Mouse (Mus musculus) lung, embryonic 14.5 days (tissue): ENCODE results near the gene Erbb2. TPM values are rescaled to one million over a fixed set of nuclear protein-coding genes. Genes with fewer than 3 reads are reported as not detected.

Experiments used
- ATAC-seq: fragments of 200-750 bp; cut with Nextera tagmentation; 2 replicates; pipeline ENCODE4 v1.8.0; 2017; ENCODE audit warnings: mild to moderate bottlenecking, moderate TSS enrichment, moderate library complexity; ENCODE audit not compliant: insufficient read depth
- DNase-seq: peaks from one replicate; pipeline ENCODE4 v3.0.0-alpha.2; 2015
- H3K27ac ChIP-seq: fragments of 300-500 bp; sonication (generic); 2 replicates; pipeline ENCODE4 v1.5.1; 2014; ENCODE audit warnings: low read depth, mild to moderate bottlenecking, moderate library complexity
- H3K27me3 ChIP-seq: fragments of 300-500 bp; sonication (generic); 2 replicates; pipeline ENCODE4 v1.6.1; 2014; ENCODE audit warnings: low read length, control low read depth; ENCODE audit not compliant: insufficient read depth
- H3K36me3 ChIP-seq: fragments of 300-500 bp; sonication (generic); 2 replicates; pipeline ENCODE4 v1.6.1; 2014; ENCODE audit warnings: control low read depth; ENCODE audit not compliant: insufficient read depth
- H3K4me1 ChIP-seq: fragments of 300-500 bp; sonication (generic); 2 replicates; pipeline ENCODE4 v1.6.1; 2014; ENCODE audit warnings: antibody characterized with exemption, control low read depth; ENCODE audit not compliant: insufficient read depth
- H3K4me2 ChIP-seq: fragments of 300-500 bp; sonication (generic); 2 replicates; pipeline ENCODE4 v1.6.1; 2014; ENCODE audit warnings: mild to moderate bottlenecking
- H3K4me3 ChIP-seq: fragments of 300-500 bp; sonication (generic); 2 replicates; pipeline ENCODE4 v1.5.1; 2014; ENCODE audit warnings: low read depth, low read length
- H3K9ac ChIP-seq: fragments of 300-500 bp; sonication (generic); 2 replicates; pipeline ENCODE4 v1.6.1; 2014
- H3K9me3 ChIP-seq: fragments of 300-500 bp; sonication (generic); 2 replicates; pipeline ENCODE4 v1.6.1; 2016; ENCODE audit warnings: low read depth, low read length, control low read depth
- CTCF ChIP-seq: IDR thresholded peaks from 2 replicates; pipeline ENCODE4 v1.5.1; 2016; ENCODE audit warnings: antibody characterized with exemption, low read depth
- WGBS: fragments of 180-500 bp; shearing (Covaris S2); extraction: QIAGEN DNeasy Blood & Tissue Kit; methylation state at CpG from one replicate; pipeline ENCODE4 v1.1.7; 2014; 5-methylcytosine and 5-hydroxymethylcytosine counted together
- polyA plus RNA-seq: library from polyadenylated mRNA; unstranded; fragments of >200 nt; fragmentation: Nextera tagmentation; extraction: Ambion mirVana; gene quantifications from 2 replicates; pipeline ENCODE4 v1.2.1, GENCODE M21; 2014

Gene Erbb2
- polyA plus RNA-seq, 1 experiment from 2014 or later = 46.5 TPM

DNA sequence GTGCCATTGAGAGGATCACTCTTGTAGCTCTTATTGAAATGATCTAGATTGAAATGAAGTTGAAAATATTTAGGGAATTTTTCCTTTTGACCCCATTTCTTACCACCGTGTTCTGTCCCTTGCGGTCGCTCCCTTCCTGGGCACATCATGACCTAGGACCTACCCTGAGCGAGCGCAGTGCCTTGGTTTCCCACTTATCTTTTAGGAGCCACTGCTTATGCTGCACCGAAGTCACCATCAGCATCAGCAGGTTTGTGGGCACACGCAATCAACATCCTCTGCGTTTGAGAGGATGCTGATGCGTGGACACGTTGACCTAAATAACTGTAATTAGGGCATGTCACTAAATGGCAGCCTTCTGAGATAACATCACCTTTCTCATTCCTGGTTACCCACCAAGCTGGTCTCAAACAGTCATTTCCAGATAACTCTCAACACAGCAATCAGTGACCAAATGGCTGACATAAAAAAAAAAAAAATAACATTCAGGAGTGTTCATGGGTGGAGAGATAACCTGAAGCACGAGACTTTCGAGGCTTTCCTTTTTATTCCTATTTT lies 67.7 kb downstream of the Erbb2 start:
- TF ChIP-seq CTCF = no peak
- Histone ChIP-seq H3K4me3 (no peak overlapping the region), H3K36me3 (no peaks in the 10 kb centered on the region), H3K9ac (no peak overlapping the region), H3K27ac (no peak overlapping the region), H3K4me2 (no peak overlapping the region), H3K27me3 (no peaks in the 10 kb centered on the region), H3K9me3 (no peaks in the 10 kb centered on the region), H3K4me1 (no peaks in the 10 kb centered on the region)
- ATAC-seq (no peak), DNase-seq (no peak)
- 83% methylated on average over 12 of the region's 12 CpGs for WGBS

DNA sequence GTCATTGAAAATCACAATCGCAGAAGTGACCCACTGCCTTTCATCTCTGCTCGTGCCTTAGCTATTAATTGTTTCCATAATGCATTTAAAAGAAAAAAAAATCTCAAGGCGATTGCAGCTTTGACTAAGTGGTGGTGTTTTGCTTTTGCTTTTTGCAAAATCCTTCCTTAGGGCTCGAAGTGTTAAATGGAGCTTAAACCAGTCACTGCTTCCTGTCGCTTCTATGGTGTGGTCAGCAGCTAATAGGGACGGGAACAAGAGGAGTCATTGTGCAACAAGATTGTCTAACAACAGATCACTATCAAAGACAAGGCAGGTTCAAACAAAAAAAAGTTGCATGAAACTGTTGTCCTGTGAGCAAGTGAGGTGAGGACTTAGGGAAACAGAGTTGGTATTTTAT lies 69.0 kb downstream of the Erbb2 start:
- TF ChIP-seq CTCF = no peak
- Histone ChIP-seq H3K9me3 (no peaks in the 10 kb centered on the region), H3K36me3 (no peaks in the 10 kb centered on the region), H3K4me1 (no peaks in the 10 kb centered on the region), H3K9ac (no peak overlapping the region), H3K27me3 (no peaks in the 10 kb centered on the region), H3K4me2 (no peak overlapping the region), H3K4me3 (no peak overlapping the region), H3K27ac (no peak overlapping the region)
- DNase-seq (no peak), ATAC-seq (no peak)
- 57% methylated on average over 6 of the region's 6 CpGs for WGBS

DNA sequence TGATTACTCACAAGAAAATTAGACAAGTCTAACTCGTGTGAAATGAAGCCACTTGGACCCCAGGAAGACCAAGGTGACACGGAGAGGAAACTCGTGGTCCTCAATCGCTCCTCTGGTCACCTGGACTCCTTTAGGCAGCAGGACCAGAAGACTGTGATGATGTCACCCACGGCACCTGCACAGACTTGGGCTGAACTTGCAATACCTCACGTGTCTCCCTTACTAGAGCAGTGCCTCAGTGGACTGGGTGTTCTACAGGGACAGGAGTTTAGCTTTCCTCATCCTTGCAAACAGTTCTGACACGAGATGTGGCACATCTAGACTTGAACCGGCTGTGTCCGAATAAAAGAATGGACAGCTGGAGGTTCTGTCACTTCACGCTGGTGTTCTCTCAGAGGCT lies 69.8 kb downstream of the Erbb2 start:
- WGBS = 76% methylated on average over 10 of the region's 10 CpGs
- no peak for ATAC-seq

DNA sequence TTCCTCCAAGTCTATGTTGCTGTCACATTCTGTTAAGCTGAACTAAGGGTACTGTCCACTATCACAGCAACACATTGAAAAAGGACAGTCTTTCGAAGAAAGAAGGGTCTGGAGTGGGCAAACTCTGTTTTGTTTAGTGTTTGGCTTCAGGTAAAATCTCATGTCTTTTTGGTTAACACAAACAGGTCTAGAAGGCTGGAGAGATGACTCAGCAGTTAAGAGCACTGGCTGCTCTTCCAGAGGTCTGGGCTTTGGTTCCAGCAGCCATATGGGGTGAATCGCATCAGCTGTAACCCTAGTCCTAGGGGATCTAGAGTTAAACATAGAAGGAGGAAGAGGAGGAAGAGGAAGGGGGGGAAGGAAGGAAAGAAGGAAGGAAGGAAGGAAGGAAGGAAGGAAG lies 73.5 kb downstream of the Erbb2 start:
- TF ChIP-seq CTCF = no peak
- Histone ChIP-seq H3K36me3 (no peaks in the 10 kb centered on the region), H3K4me3 (no peak overlapping the region), H3K4me1 (no peaks in the 10 kb centered on the region), H3K9me3 (no peaks in the 10 kb centered on the region), H3K27me3 (no peaks in the 10 kb centered on the region), H3K9ac (no peak overlapping the region), H3K27ac (no peak overlapping the region), H3K4me2 (no peak overlapping the region)
- ATAC-seq (no peak), DNase-seq (no peak)
- 91% methylated on average over 2 of the region's 2 CpGs for WGBS

More for the DNA sequence above, 69.8 kb downstream of the Erbb2 start:
- Histone ChIP-seq H3K9me3 (no peaks in the 10 kb centered on the region), H3K4me2 (no peak overlapping the region), H3K4me3 (no peak overlapping the region), H3K27ac (no peak overlapping the region), H3K4me1 (no peaks in the 10 kb centered on the region), H3K27me3 (no peaks in the 10 kb centered on the region), H3K9ac (no peak overlapping the region), H3K36me3 (no peaks in the 10 kb centered on the region)
- DNase-seq = no peak
- no peak for TF ChIP-seq CTCF

Other genes starting within 250 kb of the Erbb2 start
- 62.4 and 62.8 TPM in 2 replicates for gene Med1, start 219.2 kb upstream of the Erbb2 start, polyA plus RNA-seq
- 14.6 and 16.6 TPM in 2 replicates for gene Cdk12, start 209.4 kb upstream of the Erbb2 start, polyA plus RNA-seq
- gene Neurod2, start 82.8 kb upstream of the Erbb2 start, polyA plus RNA-seq = not detected in 2 replicates
- gene Ppp1r1b, start 64.1 kb upstream of the Erbb2 start, polyA plus RNA-seq = 0.53 and 1.3 TPM in 2 replicates
- 38.2 and 42.7 TPM in 2 replicates for gene Stard3, start 54.1 kb upstream of the Erbb2 start, polyA plus RNA-seq
- gene Tcap, start 28.7 kb upstream of the Erbb2 start, polyA plus RNA-seq = 3.8 TPM in 1 of 2 replicates, not detected in the other
- not detected in 2 replicates for gene Pnmt, start 26.0 kb upstream of the Erbb2 start, polyA plus RNA-seq
- 10.9 and 11.6 TPM in 2 replicates for gene Pgap3, start 12.0 kb upstream of the Erbb2 start, polyA plus RNA-seq
- 62.9 and 65.3 TPM in 2 replicates for gene Mien1, start 26.5 kb downstream of the Erbb2 start, polyA plus RNA-seq
- 39.4 and 43.0 TPM in 2 replicates for gene Grb7, start 33.9 kb downstream of the Erbb2 start, polyA plus RNA-seq
- 0.14 and 0.32 TPM in 2 replicates for gene Ikzf3, start 133.6 kb downstream of the Erbb2 start, polyA plus RNA-seq
- 0.57 TPM in 1 of 2 replicates, not detected in the other for gene Zpbp2, start 138.6 kb downstream of the Erbb2 start, polyA plus RNA-seq
- gene Ormdl3, start 174.9 kb downstream of the Erbb2 start, polyA plus RNA-seq = 6.6 and 6.9 TPM in 2 replicates
- not detected in 2 replicates for gene Lrrc3c, start 185.8 kb downstream of the Erbb2 start, polyA plus RNA-seq
- gene Gm12355, start 213.2 kb downstream of the Erbb2 start, polyA plus RNA-seq = 1.2 and 1.4 TPM in 2 replicates
- gene Gsdma3, start 213.9 kb downstream of the Erbb2 start, polyA plus RNA-seq = not detected in 2 replicates
- not detected in 2 replicates for gene Gsdma2, start 234.3 kb downstream of the Erbb2 start, polyA plus RNA-seq